In genomic region chr6:100929759-100930358, GRCm38 (mm10) we compare ENCODE assay signal across 12 mouse cellular contexts.
DNase-seq lines count a peak whose midpoint lies in the region; ATAC-seq and TF ChIP-seq lines count a peak whose summit lies in the region.
"Had no signal": no experiment of that assay in that cellular context is flagged by ENCODE, and none has a peak within 500 bp of the region (broad histone marks: within the 10 kb centered on the region; RNA-seq: fewer than 3 reads in every experiment).

No protein-coding gene starts in this region.

- WGBS in heart, embryonic 13.5 days, result 19% methylated on average over 10 of the region's 10 CpGs
- WGBS in limb, embryonic 14.5 days, result 8% methylated on average over 10 of the region's 10 CpGs

- no peaks in the 10 kb centered on the region for H3K36me3 ChIP-seq in heart, embryonic 13.5 days
- H3K36me3 ChIP-seq in limb, embryonic 14.5 days (ENCODE audit: control insufficient read depth, insufficient read depth, low read length), result no peaks in the 10 kb centered on the region
- H3K36me3 ChIP-seq: hindbrain, embryonic 10.5 days; neural tube, embryonic 13.5 days had no signal

- no peaks in the 10 kb centered on the region for H3K27me3 ChIP-seq in heart, embryonic 13.5 days (replicated peaks)
- H3K27me3 ChIP-seq in limb, embryonic 14.5 days (ENCODE audit: control insufficient read depth, insufficient read depth, low read length), result no peaks in the 10 kb centered on the region
- H3K27me3 ChIP-seq: neural tube, embryonic 13.5 days had no signal

- no peak for TF ChIP-seq POLR2A in limb, embryonic 14.5 days (IDR thresholded peaks at IDR 0.05; ENCODE audit: borderline replicate concordance, extremely low read depth, insufficient read depth, insufficient read length)

- H3K9ac ChIP-seq in heart, embryonic 13.5 days, result no peak overlapping the region
- no peak overlapping the region for H3K9ac ChIP-seq in limb, embryonic 14.5 days (ENCODE audit: low read depth, low read length, severe bottlenecking)
- H3K9ac ChIP-seq: neural tube, embryonic 13.5 days had no signal

- H3K4me1 ChIP-seq in heart, embryonic 13.5 days, result peaks cover 25% of the 10 kb centered on the region
- peaks cover 34% of the 10 kb centered on the region for H3K4me1 ChIP-seq in limb, embryonic 14.5 days (ENCODE audit: control insufficient read depth, insufficient read depth, low read length)

- H3K9me3 ChIP-seq in heart, embryonic 13.5 days, result no peaks in the 10 kb centered on the region
- H3K9me3 ChIP-seq in limb, embryonic 14.5 days (ENCODE audit: control insufficient read depth, low read length), result no peaks in the 10 kb centered on the region
- H3K9me3 ChIP-seq: hindbrain, embryonic 10.5 days; neural tube, embryonic 13.5 days had no signal

- peak overlapping the region; percentile 42; the same call in 1 of the 2 replicates for H3K4me2 ChIP-seq in heart, embryonic 13.5 days
- H3K4me2 ChIP-seq in limb, embryonic 14.5 days (replicated peaks; ENCODE audit: low read depth, low read length, severe bottlenecking), result 0 out of 2 replicates have a peak overlapping the region, but pooled peaks have one; percentile 3
- H3K4me2 ChIP-seq: neural tube, embryonic 13.5 days had no signal

- ATAC-seq in heart, embryonic 13.5 days (ENCODE audit: extremely low read depth, insufficient number of reproducible peaks, low FRiP score, low TSS enrichment), result no peak
- peak; percentile 90 for ATAC-seq in limb, embryonic 14.5 days (ENCODE audit: low FRiP score, low read depth)
- no peak for ATAC-seq in activated CD4-positive, CD25-positive, alpha-beta regulatory T cell, adult 4 months

- peak overlapping the region; percentile 51 for H3K27ac ChIP-seq in layer of hippocampus, adult 2 months
- peak overlapping the region; percentile 51 for H3K27ac ChIP-seq in heart, embryonic 13.5 days (replicated peaks)
- H3K27ac ChIP-seq in limb, embryonic 14.5 days (replicated peaks; ENCODE audit: low read depth, low read length), result 0 out of 2 replicates have a peak overlapping the region, but pooled peaks have one; percentile 1
- H3K27ac ChIP-seq: neural tube, embryonic 13.5 days had no signal

- DNase-seq in embryo, embryonic 10 days (ENCODE audit: low spot score), result peak; percentile 50
- no peak for DNase-seq in embryo, embryonic 9.5 days (ENCODE audit: extremely low spot score)
- DNase-seq in layer of hippocampus, adult 2 months (ENCODE audit: low spot score in 2 of 2), result peak in 1 of 2 experiments; percentile 34
- DNase-seq in layer of hippocampus, adult 8-10 months (ENCODE audit: low spot score in 2 of 2), result no peak
- DNase-seq in limb, embryonic 14.5 days (ENCODE audit: low spot score), result peak; percentile 84
- no peak for DNase-seq in adrenal gland, postnatal 14 days
- DNase-seq: lung, postnatal 14 days had no signal

- no peak for TF ChIP-seq CTCF in layer of hippocampus, adult 2 months (conservative IDR thresholded peaks at IDR 0.05)

- no peak overlapping the region for H3K4me3 ChIP-seq in layer of hippocampus, adult 2 months
- no peak overlapping the region for H3K4me3 ChIP-seq in heart, embryonic 13.5 days
- no peak overlapping the region for H3K4me3 ChIP-seq in limb, embryonic 14.5 days (replicated peaks; ENCODE audit: low read length)
- H3K4me3 ChIP-seq: erythroblast, embryonic 14.5 days; hindbrain, embryonic 10.5 days; neural tube, embryonic 13.5 days had no signal

Comparison
In these comparisons a context has a peak if more than half of its experiments do, and no peak if none do; other contexts are left out.
1. DNase-seq: peak in embryo, embryonic 10 days (single experiment) and limb, embryonic 14.5 days (single experiment); none in embryo, embryonic 9.5 days (single experiment), layer of hippocampus, adult 8-10 months (0 of 2) and adrenal gland, postnatal 14 days (single experiment).
2. H3K27ac ChIP-seq: peak in every context shown above with its lines; median percentile 51 in layer of hippocampus, adult 2 months; 51 in heart, embryonic 13.5 days; 1 in limb, embryonic 14.5 days.